Mouse (Mus musculus) cerebellum, adult 8-10 months (tissue): ENCODE measurements around the gene Lrrc52.

Source experiments
- DNase-seq: peaks from one replicate; pipeline ENCODE4 v3.0.0; 2022

The Lrrc52 gene

DNA sequence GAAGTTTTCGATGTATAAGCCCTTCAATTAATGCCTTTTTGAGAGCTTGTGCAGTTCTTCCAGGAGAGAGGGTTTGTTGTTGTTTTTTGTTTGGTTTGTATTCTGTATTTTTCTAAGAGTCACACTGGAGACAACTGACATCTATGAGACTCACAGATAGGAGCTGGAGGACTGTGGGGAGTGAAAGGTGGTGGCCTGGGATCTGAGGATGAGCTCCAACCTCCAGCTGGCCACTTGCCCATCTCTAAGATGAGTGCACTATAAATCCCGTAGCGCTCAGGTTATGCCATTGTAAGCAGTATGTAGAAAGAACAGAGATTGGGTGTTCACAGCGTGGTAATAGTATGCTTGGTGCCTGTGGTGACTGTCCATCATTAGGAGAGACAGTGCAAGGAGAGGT, 31.6 kb downstream of the Lrrc52 start:
- DNase-seq = no peak

DNA sequence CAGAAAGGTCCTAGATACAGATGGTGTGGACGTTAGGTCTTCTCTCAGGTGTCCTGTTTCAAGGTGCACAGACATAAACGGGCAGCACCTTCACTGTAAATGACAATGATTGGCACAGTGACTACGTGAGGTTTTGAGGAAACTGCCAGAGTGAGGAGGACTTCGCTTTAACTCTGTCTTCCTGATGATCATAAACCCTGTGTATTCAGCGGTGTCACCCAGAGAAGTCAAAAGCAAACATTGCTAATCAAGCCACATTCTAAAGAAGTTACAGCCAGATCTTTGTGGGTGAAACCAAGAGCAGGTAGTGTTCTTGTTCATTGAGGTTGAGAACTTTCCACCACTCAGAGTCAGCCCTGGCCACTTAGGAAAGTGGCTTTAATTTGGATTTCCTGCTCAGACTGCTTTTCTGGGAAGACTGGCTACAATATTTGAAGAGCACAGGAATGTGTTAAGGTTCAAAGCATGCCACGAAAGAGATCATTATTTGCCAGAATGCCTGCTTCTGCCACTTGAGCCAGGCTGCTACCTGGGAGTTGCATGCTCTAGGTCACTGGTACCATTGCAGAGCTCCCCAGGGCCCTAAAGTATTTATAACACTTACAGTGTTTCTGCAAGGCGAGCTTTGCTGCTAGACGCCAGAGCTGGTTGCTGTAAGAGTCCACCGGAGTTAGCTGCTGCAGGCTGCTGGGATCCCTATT, 35.5 kb downstream of the Lrrc52 start:
- no peak for DNase-seq

- DNase-seq = no peak
Observed at GRCm38 (mm10) chr1:167426681-167427080, 39.9 kb downstream of the Lrrc52 start.

GRCm38 (mm10) chr1:167425572-167425971, 41.0 kb downstream of the Lrrc52 start:
- no peak for DNase-seq

DNA sequence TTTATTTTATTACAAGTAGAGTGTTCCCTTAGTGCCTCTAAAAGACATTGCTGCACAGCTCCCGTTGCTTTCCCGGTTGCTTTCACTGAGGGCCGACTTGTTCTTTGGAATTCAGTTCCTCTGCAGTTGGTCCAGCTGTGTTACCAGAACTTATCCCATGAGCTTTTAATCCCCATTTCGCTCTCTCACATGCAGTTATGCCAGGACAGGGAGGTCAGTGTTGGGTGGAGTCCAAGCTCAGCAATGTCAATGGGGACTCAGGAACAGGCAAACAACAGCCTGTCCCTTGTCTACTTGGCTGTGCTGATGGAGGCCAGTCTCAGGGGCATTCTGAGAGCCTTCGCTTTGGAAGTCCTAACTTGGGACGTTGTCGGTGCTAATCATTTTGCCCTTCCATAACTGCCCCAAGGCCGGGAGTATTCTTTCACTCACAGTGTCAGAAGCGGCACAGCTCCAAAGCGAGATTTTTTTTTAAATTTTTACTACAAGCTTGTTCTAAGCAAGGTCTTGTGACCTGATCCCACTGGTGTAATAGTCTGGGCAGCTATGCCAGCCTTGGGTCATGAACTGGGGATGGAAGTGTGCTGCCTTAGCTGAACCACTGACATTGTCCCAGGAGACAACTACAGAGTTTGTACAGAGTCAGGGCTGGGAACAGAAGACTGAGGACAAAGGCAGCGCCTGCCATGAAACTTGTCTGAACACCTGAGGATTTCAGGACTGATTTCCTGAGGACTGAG, 43.9 kb downstream of the Lrrc52 start:
- DNase-seq = no peak

DNA sequence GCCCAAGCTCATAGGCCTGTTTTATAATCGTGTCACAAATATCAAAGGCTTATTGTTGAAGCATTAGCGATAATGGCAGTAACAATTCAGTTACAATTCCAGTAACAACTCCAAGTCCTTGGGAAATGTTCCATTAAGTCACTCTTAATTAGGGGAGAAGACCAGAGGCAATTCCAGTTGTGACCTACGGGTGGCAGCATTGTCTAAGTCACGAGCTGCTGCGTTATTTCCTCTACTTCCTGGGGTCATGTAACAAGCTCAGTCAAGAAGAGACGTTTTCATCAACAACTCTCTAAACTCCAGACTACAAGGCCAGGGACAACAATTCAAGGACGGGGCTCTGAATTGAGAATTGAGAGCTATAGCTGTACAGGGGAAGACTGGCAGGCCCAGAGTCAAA, 51.7 kb downstream of the Lrrc52 start:
- peak; percentile 63 for DNase-seq

GRCm38 (mm10) chr1:167411991-167412715, 54.4 kb downstream of the Lrrc52 start:
- no peak for DNase-seq

- no peak for DNase-seq
Observed at GRCm38 (mm10) chr1:167409601-167410000, 57.0 kb downstream of the Lrrc52 start.

GRCm38 (mm10) chr1:167405237-167405636, 61.3 kb downstream of the Lrrc52 start:
- no peak for DNase-seq
